Mouse (Mus musculus) embryonic facial prominence, embryonic 14.5 days (tissue): Measurements from ENCODE around the gene Gna15. TPM values are rescaled to one million over a fixed set of nuclear protein-coding genes. Genes with fewer than 3 reads are reported as not detected.
A peak's percentile ranks its signal among the peaks of the same experiment; 100 is the strongest.

Experiments
- ATAC-seq: fragments of 200-750 bp; cut with Nextera tagmentation; 2 replicates; pipeline ENCODE4 v1.8.0; 2017; ENCODE audit warnings: low read depth, moderate number of reproducible peaks, moderate TSS enrichment
- DNase-seq: peaks from one replicate; pipeline ENCODE4 v3.0.0-alpha.2; 2015; ENCODE audit warnings: low spot score
- H3K27ac ChIP-seq: fragments of 300-500 bp; sonication (generic); replicated peaks from 2 replicates; pipeline ENCODE4 v1.5.1; 2014; ENCODE audit warnings: low read depth, mild to moderate bottlenecking, low read length, moderate library complexity
- H3K27me3 ChIP-seq: fragments of 300-500 bp; sonication (generic); replicated peaks from 2 replicates; pipeline ENCODE4 v1.6.1; 2014; ENCODE audit warnings: low read length; ENCODE audit not compliant: control insufficient read depth, insufficient read depth
- H3K36me3 ChIP-seq: fragments of 300-500 bp; sonication (generic); 2 replicates; pipeline ENCODE4 v1.6.1; 2014; ENCODE audit warnings: low read length, mixed read lengths; ENCODE audit not compliant: control insufficient read depth, insufficient read depth
- H3K4me1 ChIP-seq: fragments of 300-500 bp; sonication (generic); 2 replicates; pipeline ENCODE4 v1.6.1; 2014; ENCODE audit warnings: antibody characterized with exemption, low read length; ENCODE audit not compliant: control insufficient read depth, insufficient read depth
- H3K4me2 ChIP-seq: fragments of 300-500 bp; sonication (generic); 2 replicates; pipeline ENCODE4 v1.6.1; 2014; ENCODE audit warnings: low read depth, mild to moderate bottlenecking, low read length, moderate library complexity, mixed read lengths
- H3K4me3 ChIP-seq: fragments of 300-500 bp; sonication (generic); 2 replicates; pipeline ENCODE4 v1.5.1; 2014; ENCODE audit warnings: low read depth, mild to moderate bottlenecking, low read length
- H3K9ac ChIP-seq: fragments of 300-500 bp; sonication (generic); 2 replicates; pipeline ENCODE4 v1.6.1; 2014; ENCODE audit warnings: low read depth, mild to moderate bottlenecking, low read length, moderate library complexity, mixed read lengths
- H3K9me3 ChIP-seq: fragments of 300-500 bp; sonication (generic); 2 replicates; pipeline ENCODE4 v1.6.1; 2016; ENCODE audit warnings: low read length; ENCODE audit not compliant: control insufficient read depth
- WGBS: fragments of 180-500 bp; shearing (Covaris S2); extraction: QIAGEN DNeasy Blood & Tissue Kit; methylation state at CpG from one replicate; pipeline ENCODE4 v1.1.7; 2014; 5-methylcytosine and 5-hydroxymethylcytosine counted together
- polyA plus RNA-seq: library from polyadenylated mRNA; unstranded; fragments of >200 nt; fragmentation: Nextera tagmentation; extraction: Ambion mirVana; gene quantifications from 2 replicates; pipeline ENCODE4 v1.2.1, GENCODE M21; 2014

Gene Gna15
- 3.1 and 4.5 TPM in 2 replicates for polyA plus RNA-seq

GRCm38 (mm10) chr10:81524051-81524605 lies at the start of gene Gna15:
TSS of gene Gna15 (minus strand) at chr10:81524225.
- Histone ChIP-seq H3K9me3 (no peaks in the 10 kb centered on the region), H3K9ac (no peak within 1 kb of the TSS), H3K4me3 (0 out of 2 replicates have a peak within 1 kb of the TSS, but pooled peaks have one; percentile 15), H3K27me3 (no peaks in the 10 kb centered on the region), H3K4me2 (peak within 1 kb of the TSS; percentile 21; the same call in 1 of the 2 replicates), H3K36me3 (0 out of 2 replicates have a peak, but pooled peaks cover 5% of the 10 kb centered on the region), H3K4me1 (no peaks in the 10 kb centered on the region), H3K27ac (no peak within 1 kb of the TSS)
- 22% methylated on average over 6 of the region's 9 CpGs for WGBS
- DNase-seq (peak; percentile 27), ATAC-seq (0 out of 2 replicates have a peak, but pooled peaks have one; percentile 34)

GRCm38 (mm10) chr10:81572975-81573374 lies 49.0 kb upstream of the Gna15 start:
- Histone ChIP-seq H3K4me1 (peaks cover 65% of the 10 kb centered on the region), H3K4me2 (peak overlapping the region; percentile 68), H3K36me3 (peaks cover 12% of the 10 kb centered on the region; the same call in 1 of the 2 replicates), H3K9ac (no peak overlapping the region), H3K4me3 (no peak overlapping the region), H3K27ac (peak overlapping the region; percentile 73; the same call in 1 of the 2 replicates), H3K27me3 (0 out of 2 replicates have a peak, but pooled peaks cover 5% of the 10 kb centered on the region), H3K9me3 (no peaks in the 10 kb centered on the region)
- ATAC-seq (no peak), DNase-seq (no peak)
- WGBS: 13% methylated on average over 8 of the region's 9 CpGs

DNA sequence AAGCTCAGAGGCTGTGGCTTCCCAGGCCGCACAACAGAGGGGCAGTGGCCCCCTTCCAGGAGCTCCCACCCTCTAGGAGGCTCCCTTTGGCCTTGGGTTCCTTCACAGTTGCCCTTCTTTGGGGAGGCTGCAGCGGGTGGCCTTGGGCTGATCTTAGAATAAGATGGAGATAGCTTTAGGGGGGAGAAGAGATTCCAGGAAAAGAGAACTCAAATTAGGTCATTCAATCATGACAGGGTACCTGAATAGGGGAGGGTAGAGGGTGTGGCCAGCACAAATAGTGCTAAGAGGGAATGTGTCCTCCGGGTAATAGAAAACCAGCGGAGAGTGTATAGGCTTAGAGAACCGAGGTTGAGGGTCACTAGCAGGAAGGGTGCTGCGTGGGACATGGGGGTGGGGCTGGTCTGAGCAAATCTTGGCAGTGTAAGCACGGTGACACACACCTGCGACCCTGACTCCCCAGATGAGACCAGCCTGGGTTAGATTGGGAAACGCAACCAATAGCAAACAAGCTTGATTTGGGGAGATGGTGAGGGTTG lies 48.2 kb upstream of the Gna15 start:
- H3K36me3 ChIP-seq: peaks cover 9% of the 10 kb centered on the region; the same call in 1 of the 2 replicates
- DNase-seq (no peak), ATAC-seq (no peak)
- H3K9ac ChIP-seq: 0 out of 2 replicates have a peak overlapping the region, but pooled peaks have one; percentile 40
- 0 out of 2 replicates have a peak, but pooled peaks cover 5% of the 10 kb centered on the region for H3K27me3 ChIP-seq
- no peaks in the 10 kb centered on the region for H3K9me3 ChIP-seq
- H3K27ac ChIP-seq: peak overlapping the region; percentile 73
- peak overlapping the region; percentile 24 for H3K4me3 ChIP-seq
- peaks cover 67% of the 10 kb centered on the region for H3K4me1 ChIP-seq
- 9% methylated on average over 9 of the region's 9 CpGs for WGBS
- peak overlapping the region; percentile 68 for H3K4me2 ChIP-seq

GRCm38 (mm10) chr10:81571501-81571876 lies 47.5 kb upstream of the Gna15 start:
- H3K9ac ChIP-seq: peak overlapping the region; percentile 22; the same call in 1 of the 2 replicates
- peaks cover 67% of the 10 kb centered on the region for H3K4me1 ChIP-seq
- peak overlapping the region; percentile 86 for H3K27ac ChIP-seq
- no peaks in the 10 kb centered on the region for H3K9me3 ChIP-seq
- H3K4me2 ChIP-seq: peak overlapping the region; percentile 68
- peak overlapping the region; percentile 38 for H3K4me3 ChIP-seq
- H3K36me3 ChIP-seq: 0 out of 2 replicates have a peak, but pooled peaks cover 9% of the 10 kb centered on the region
- peak; percentile 100 for DNase-seq
- WGBS: under 1% methylated on average over 18 of the region's 18 CpGs
- peak; percentile 93 for ATAC-seq
- 0 out of 2 replicates have a peak, but pooled peaks cover 5% of the 10 kb centered on the region for H3K27me3 ChIP-seq

DNA sequence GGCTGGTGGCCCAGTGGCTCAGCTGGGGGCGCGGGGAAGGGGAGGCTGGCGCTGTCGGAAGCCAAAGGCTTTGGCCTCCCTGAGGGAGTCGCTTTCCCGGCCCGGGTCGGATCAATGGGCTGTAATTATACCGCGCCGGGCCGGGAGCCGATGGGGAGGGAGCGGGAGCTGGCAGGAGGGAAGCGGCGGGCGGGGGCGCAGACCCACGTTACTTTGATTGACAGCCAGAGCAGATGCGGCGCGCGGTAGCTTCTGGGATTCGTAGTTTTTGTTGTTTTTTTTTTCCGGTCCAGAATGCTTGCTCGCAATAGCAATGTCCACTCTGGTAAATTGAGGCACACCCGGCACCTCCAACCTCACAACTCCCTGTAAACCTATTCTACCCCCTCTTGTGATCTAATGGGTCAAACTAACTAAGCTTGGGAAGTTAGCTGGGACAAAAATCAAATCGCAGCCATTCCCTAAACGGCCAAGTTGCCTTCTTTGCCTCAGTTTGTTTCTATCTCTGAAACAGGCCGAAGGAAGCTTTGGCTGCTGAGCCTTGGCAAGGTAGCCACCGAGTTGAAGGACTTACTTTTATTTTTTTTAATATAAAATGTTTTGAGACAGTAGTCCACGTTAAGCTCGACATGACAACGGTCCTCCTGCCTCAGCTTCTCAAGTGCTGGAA lies 46.9 kb upstream of the Gna15 start:
- DNase-seq: peak; percentile 99
- peak; percentile 71 for ATAC-seq
- 0 out of 2 replicates have a peak, but pooled peaks cover 5% of the 10 kb centered on the region for H3K27me3 ChIP-seq
- peaks cover 13% of the 10 kb centered on the region; the same call in 1 of the 2 replicates for H3K36me3 ChIP-seq
- peak overlapping the region; percentile 68 for H3K4me2 ChIP-seq
- peak overlapping the region; percentile 41; the same call in 1 of the 2 replicates for H3K9ac ChIP-seq
- peak overlapping the region; percentile 38 for H3K4me3 ChIP-seq
- H3K27ac ChIP-seq: peak overlapping the region; percentile 89
- no peaks in the 10 kb centered on the region for H3K9me3 ChIP-seq
- peaks cover 63% of the 10 kb centered on the region for H3K4me1 ChIP-seq
- under 1% methylated on average over 23 of the region's 34 CpGs for WGBS

DNA sequence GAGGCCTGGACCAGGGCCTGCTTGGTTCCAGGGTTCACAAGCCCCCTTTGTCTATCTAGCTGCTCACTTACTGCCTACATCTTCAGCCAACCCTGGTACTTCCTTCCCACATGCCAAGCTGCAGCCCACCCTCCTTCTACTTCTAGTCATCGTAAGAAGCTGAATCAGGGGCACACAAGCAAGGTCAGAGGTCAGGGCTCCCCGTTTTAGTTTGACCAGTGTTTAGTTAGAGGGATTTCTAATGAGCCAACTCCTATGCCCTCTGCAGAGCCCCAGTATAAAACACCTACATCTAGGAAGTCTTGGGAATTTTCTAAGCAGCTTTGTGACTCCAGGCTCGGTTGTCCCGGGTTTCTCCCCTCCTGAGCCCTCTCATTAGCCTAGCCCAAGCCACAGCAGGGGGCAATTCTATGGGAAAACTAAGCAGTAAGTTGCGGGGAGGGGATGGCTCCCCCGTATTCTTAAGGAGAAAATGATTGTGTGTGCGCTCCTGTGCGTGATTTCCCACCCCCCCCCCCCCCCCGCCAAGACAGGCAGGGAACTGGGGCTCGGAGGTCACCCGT lies 46.3 kb upstream of the Gna15 start:
- H3K9me3 ChIP-seq: no peaks in the 10 kb centered on the region
- H3K4me2 ChIP-seq: peak overlapping the region; percentile 68
- DNase-seq (peak; percentile 92), ATAC-seq (peak; percentile 19)
- peaks cover 18% of the 10 kb centered on the region for H3K36me3 ChIP-seq
- WGBS: 0% methylated on average over 8 of the region's 11 CpGs
- 0 out of 2 replicates have a peak overlapping the region, but pooled peaks have one; percentile 41 for H3K9ac ChIP-seq
- peaks cover 56% of the 10 kb centered on the region for H3K4me1 ChIP-seq
- peak overlapping the region; percentile 89 for H3K27ac ChIP-seq
- 0 out of 2 replicates have a peak, but pooled peaks cover 5% of the 10 kb centered on the region for H3K27me3 ChIP-seq
- H3K4me3 ChIP-seq: peak overlapping the region; percentile 38

GRCm38 (mm10) chr10:81569507-81570237 lies 45.6 kb upstream of the Gna15 start:
- 40% methylated on average over 9 of the region's 9 CpGs for WGBS
- no peaks in the 10 kb centered on the region for H3K9me3 ChIP-seq
- no peak overlapping the region for H3K9ac ChIP-seq
- peak overlapping the region; percentile 68 for H3K4me2 ChIP-seq
- DNase-seq (peak; percentile 12), ATAC-seq (no peak)
- no peak overlapping the region for H3K4me3 ChIP-seq
- H3K4me1 ChIP-seq: peaks cover 57% of the 10 kb centered on the region
- peak overlapping the region; percentile 89 for H3K27ac ChIP-seq
- H3K27me3 ChIP-seq: 0 out of 2 replicates have a peak, but pooled peaks cover 5% of the 10 kb centered on the region
- H3K36me3 ChIP-seq: peaks cover 24% of the 10 kb centered on the region
